ENCODE assay signal across 8 mouse cellular contexts in genomic region chr1:44148706-44149105, GRCm38 (mm10). TPM values are rescaled to one million over a fixed set of nuclear protein-coding genes. Genes with fewer than 3 reads are reported as not detected.
A peak's percentile ranks its signal among the peaks of the same experiment; 100 is the strongest.
DNase-seq lines count a peak whose midpoint lies in the region; ATAC-seq and TF ChIP-seq lines count a peak whose summit lies in the region.

No protein-coding gene starts in this region.

- TF ChIP-seq EP300 in ES-Bruce4 (IDR thresholded peaks at IDR 0.05; ENCODE audit: insufficient read depth, low read depth, low read length): no peak

- peak overlapping the region; percentile 62 for H3K4me2 ChIP-seq in embryonic facial prominence, embryonic 15.5 days (replicated peaks)
- peak overlapping the region; percentile 55 for H3K4me2 ChIP-seq in limb, embryonic 15.5 days

- peaks cover 7% of the 10 kb centered on the region for H3K36me3 ChIP-seq in C2C12 (ENCODE audit: control insufficient read depth, insufficient read depth)
- H3K36me3 ChIP-seq in ES-Bruce4 (ENCODE audit: control insufficient read depth, insufficient read depth, low read length, poor library complexity, severe bottlenecking): no peaks in the 10 kb centered on the region
- H3K36me3 ChIP-seq in embryonic facial prominence, embryonic 15.5 days: 0 out of 2 replicates have a peak, but pooled peaks cover 4% of the 10 kb centered on the region
- peaks cover under 1% of the 10 kb centered on the region; the same call in 1 of the 2 replicates for H3K36me3 ChIP-seq in limb, embryonic 15.5 days

- TF ChIP-seq CTCF in C2C12 (IDR thresholded peaks at IDR 0.05; ENCODE audit: control insufficient read depth, insufficient read depth, insufficient read length) (no peak), ES-Bruce4 (IDR thresholded peaks at IDR 0.05; ENCODE audit: low read depth, low read length) (no peak)

- H3K4me3 ChIP-seq in C2C12 (ENCODE audit: insufficient read depth, poor library complexity, severe bottlenecking) (peak overlapping the region; percentile 56), ES-Bruce4 (ENCODE audit: low read depth, low read length) (peak overlapping the region; percentile 62)
- H3K4me3 ChIP-seq in embryonic facial prominence, embryonic 15.5 days (replicated peaks): peak overlapping the region; percentile 89
- H3K4me3 ChIP-seq in limb, embryonic 15.5 days: peak overlapping the region; percentile 76

- ATAC-seq in embryonic facial prominence, embryonic 15.5 days (ENCODE audit: insufficient number of reproducible peaks, low FRiP score, low TSS enrichment, low read depth): no peak
- no peak for ATAC-seq in limb, embryonic 15.5 days (ENCODE audit: insufficient number of reproducible peaks, low FRiP score, low TSS enrichment, low read depth)
- no peak for ATAC-seq in erythroid progenitor cell, adult 5-6 weeks (replicated peaks; ENCODE audit: low FRiP score, poor library complexity, severe bottlenecking)

- H3K27me3 ChIP-seq in C2C12 (ENCODE audit: control insufficient read depth, insufficient read depth, insufficient read length): no peaks in the 10 kb centered on the region
- no peaks in the 10 kb centered on the region for H3K27me3 ChIP-seq in ES-Bruce4 (ENCODE audit: control insufficient read depth, insufficient read depth, low read length, poor library complexity, severe bottlenecking)
- no peaks in the 10 kb centered on the region for H3K27me3 ChIP-seq in embryonic facial prominence, embryonic 15.5 days
- H3K27me3 ChIP-seq in limb, embryonic 15.5 days: no peaks in the 10 kb centered on the region

- 25% methylated on average over 6 of the region's 6 CpGs for WGBS in embryonic facial prominence, embryonic 15.5 days
- WGBS in limb, embryonic 15.5 days: 22% methylated on average over 6 of the region's 6 CpGs

- peak overlapping the region; percentile 59; the same call in 1 of the 2 replicates for H3K27ac ChIP-seq in ES-Bruce4 (ENCODE audit: insufficient read depth, low read length)
- H3K27ac ChIP-seq in embryonic facial prominence, embryonic 15.5 days (replicated peaks): 0 out of 2 replicates have a peak overlapping the region, but pooled peaks have one; percentile 97
- H3K27ac ChIP-seq in limb, embryonic 15.5 days: peak overlapping the region; percentile 97; the same call in 1 of the 2 replicates

- DNase-seq in urinary bladder, adult 18-20 months (ENCODE audit: low spot score in 2 of 2): no peak
- no peak for DNase-seq in spleen, adult 18-20 months
- DNase-seq in ovary, postnatal 36 days (ENCODE audit: low spot score): no peak

- H3K79me3 ChIP-seq in C2C12 (ENCODE audit: low read depth): peaks cover 3% of the 10 kb centered on the region

- no peak overlapping the region for H3ac ChIP-seq in C2C12 (ENCODE audit: control insufficient read depth, insufficient read length, low read depth)

- peaks cover 18% of the 10 kb centered on the region for H3K79me2 ChIP-seq in C2C12 (ENCODE audit: control insufficient read depth, insufficient read depth)

- no peaks in the 10 kb centered on the region for H3K4me1 ChIP-seq in ES-Bruce4 (ENCODE audit: control insufficient read depth, insufficient read depth, low read length)
- H3K4me1 ChIP-seq in embryonic facial prominence, embryonic 15.5 days: peaks cover 10% of the 10 kb centered on the region; the same call in 1 of the 2 replicates
- peaks cover 5% of the 10 kb centered on the region; the same call in 1 of the 2 replicates for H3K4me1 ChIP-seq in limb, embryonic 15.5 days

- no peak for TF ChIP-seq POLR2A in ES-Bruce4 (IDR thresholded peaks at IDR 0.05; ENCODE audit: insufficient read depth, low read length)

- peak overlapping the region; percentile 71; the same call in 1 of the 2 replicates for H3K9ac ChIP-seq in ES-Bruce4 (ENCODE audit: low read depth, poor library complexity, severe bottlenecking)
- H3K9ac ChIP-seq in embryonic facial prominence, embryonic 15.5 days: no peak overlapping the region
- H3K9ac ChIP-seq in limb, embryonic 15.5 days: 0 out of 2 replicates have a peak overlapping the region, but pooled peaks have one; percentile 82

- H3K9me3 ChIP-seq in ES-Bruce4 (replicated peaks; ENCODE audit: control insufficient read depth, insufficient read depth, low read length, poor library complexity, severe bottlenecking): no peaks in the 10 kb centered on the region; the same call in 1 of the 2 replicates
- no peaks in the 10 kb centered on the region for H3K9me3 ChIP-seq in embryonic facial prominence, embryonic 15.5 days (replicated peaks)
- no peaks in the 10 kb centered on the region for H3K9me3 ChIP-seq in limb, embryonic 15.5 days

TF ChIP-seq in C2C12, 6 proteins besides CTCF, POLR2A, EP300 and RAD21:
- TF ChIP-seq MAX (IDR thresholded peaks at IDR 0.05) (no peak), MYOD1 (IDR thresholded peaks at IDR 0.05; ENCODE audit: control insufficient read depth, insufficient read length, low read depth) (no peak), FOSL1 (IDR thresholded peaks at IDR 0.05; ENCODE audit: insufficient read depth, low read length, poor library complexity, severe bottlenecking) (no peak), CEBPB (IDR thresholded peaks at IDR 0.05; ENCODE audit: low read depth) (no peak), MYOG (IDR thresholded peaks at IDR 0.05; ENCODE audit: control insufficient read depth, extremely low read depth, insufficient read length) (no peak)
TF ChIP-seq in C2C12: peak in this region for 0.

RNA-seq across cellular contexts. Expression of gene Ercc5, which starts 1.2 kb away (rescaled TPM):
- 4.4 TPM for polyA plus RNA-seq in C2C12 (2012; fragmentation: generic; extraction: Trizol)
- 59.9 and 66.9 TPM in 2 replicates for polyA plus RNA-seq in ES-Bruce4 (2011; ENCODE audit: insufficient read depth, insufficient read length, low read depth, missing spikeins)
- polyA plus RNA-seq in embryonic facial prominence, embryonic 15.5 days (2015; fragmentation: Nextera tagmentation; extraction: Ambion mirVana): 23.5 and 25.5 TPM in 2 replicates
- polyA plus RNA-seq in limb, embryonic 15.5 days (2015; fragmentation: Nextera tagmentation; extraction: Ambion mirVana): 24.7 and 25.6 TPM in 2 replicates
- total RNA-seq in erythroid progenitor cell, adult 5-6 weeks (2015; ENCODE audit: low replicate concordance): 2.5 and 6.7 TPM in 2 replicates
- 5.5 and 6.5 TPM in 2 replicates for total RNA-seq in erythroid progenitor cell, adult 5-6 weeks (2017; ENCODE audit: low replicate concordance)

RNA-seq across cellular contexts. Expression of gene Bivm, which starts 29.9 kb away (rescaled TPM):
- 9.1 TPM for polyA plus RNA-seq in C2C12 (2012; fragmentation: generic; extraction: Trizol)
- 44.1 and 50.2 TPM in 2 replicates for polyA plus RNA-seq in ES-Bruce4 (2011; ENCODE audit: insufficient read depth, insufficient read length, low read depth, missing spikeins)
- polyA plus RNA-seq in embryonic facial prominence, embryonic 15.5 days (2015; fragmentation: Nextera tagmentation; extraction: Ambion mirVana): 17.2 and 18.0 TPM in 2 replicates
- 14.4 and 17.4 TPM in 2 replicates for polyA plus RNA-seq in limb, embryonic 15.5 days (2015; fragmentation: Nextera tagmentation; extraction: Ambion mirVana)
- total RNA-seq in erythroid progenitor cell, adult 5-6 weeks (2015; ENCODE audit: low replicate concordance): 0.72 and 1.3 TPM in 2 replicates
- total RNA-seq in erythroid progenitor cell, adult 5-6 weeks (2017; ENCODE audit: low replicate concordance): 0.64 TPM in 1 of 2 replicates, not detected in the other

RNA-seq across cellular contexts. Expression of gene Kdelc1, which starts 30.1 kb away (rescaled TPM):
- 16.2 TPM for polyA plus RNA-seq in C2C12 (2012; fragmentation: generic; extraction: Trizol)
- 31.5 and 31.6 TPM in 2 replicates for polyA plus RNA-seq in ES-Bruce4 (2011; ENCODE audit: insufficient read depth, insufficient read length, low read depth, missing spikeins)
- polyA plus RNA-seq in embryonic facial prominence, embryonic 15.5 days (2015; fragmentation: Nextera tagmentation; extraction: Ambion mirVana): 62.4 and 63.4 TPM in 2 replicates
- 68.6 and 70.7 TPM in 2 replicates for polyA plus RNA-seq in limb, embryonic 15.5 days (2015; fragmentation: Nextera tagmentation; extraction: Ambion mirVana)
- 1.1 and 1.7 TPM in 2 replicates for total RNA-seq in erythroid progenitor cell, adult 5-6 weeks (2015; ENCODE audit: low replicate concordance)
- 0.64 and 1.5 TPM in 2 replicates for total RNA-seq in erythroid progenitor cell, adult 5-6 weeks (2017; ENCODE audit: low replicate concordance)

RNA-seq across cellular contexts. Expression of gene Tex30, which starts 46.5 kb away (rescaled TPM):
- polyA plus RNA-seq in C2C12 (2012; fragmentation: generic; extraction: Trizol) (21.9 TPM), ES-Bruce4 (2011; ENCODE audit: insufficient read depth, insufficient read length, low read depth, missing spikeins) (48.5 and 49.6 TPM in 2 replicates)
- polyA plus RNA-seq in embryonic facial prominence, embryonic 15.5 days (2015; fragmentation: Nextera tagmentation; extraction: Ambion mirVana): 59.3 and 66.1 TPM in 2 replicates
- 56.0 and 65.7 TPM in 2 replicates for polyA plus RNA-seq in limb, embryonic 15.5 days (2015; fragmentation: Nextera tagmentation; extraction: Ambion mirVana)
- 22.7 and 36.9 TPM in 2 replicates for total RNA-seq in erythroid progenitor cell, adult 5-6 weeks (2015; ENCODE audit: low replicate concordance)
- 8.5 and 34.1 TPM in 2 replicates for total RNA-seq in erythroid progenitor cell, adult 5-6 weeks (2017; ENCODE audit: low replicate concordance)
